9 mouse cellular contexts compared by ENCODE assay signal in genomic region chr2:164454846-164455245, GRCm38 (mm10). TPM values are rescaled to one million over a fixed set of nuclear protein-coding genes. Genes with fewer than 3 reads are reported as not detected.
A peak's percentile ranks its signal among the peaks of the same experiment; 100 is the strongest.
DNase-seq lines count a peak whose midpoint lies in the region; ATAC-seq and TF ChIP-seq lines count a peak whose summit lies in the region.
"Had no signal": no experiment of that assay in that cellular context is flagged by ENCODE, and none has a peak within 500 bp of the region (broad histone marks: within the 10 kb centered on the region; RNA-seq: fewer than 3 reads in every experiment).

No protein-coding gene starts in this region.

- H3K4me2 ChIP-seq in heart, embryonic 11.5 days, result no peak overlapping the region
- H3K4me2 ChIP-seq in intestine, postnatal 0 days (replicated peaks; ENCODE audit: low read depth), result 0 out of 2 replicates have a peak overlapping the region, but pooled peaks have one; percentile 3
- H3K4me2 ChIP-seq in limb, embryonic 15.5 days, result no peak overlapping the region
- no peak overlapping the region for H3K4me2 ChIP-seq in hindbrain, postnatal 0 days (ENCODE audit: low read depth, low read length)

- H3K4me1 ChIP-seq in heart, embryonic 11.5 days (ENCODE audit: control insufficient read depth, insufficient read depth, low read length), result peaks cover 21% of the 10 kb centered on the region
- peaks cover 16% of the 10 kb centered on the region; the same call in 1 of the 2 replicates for H3K4me1 ChIP-seq in intestine, postnatal 0 days (replicated peaks; ENCODE audit: control insufficient read depth, insufficient read depth, low read length)
- H3K4me1 ChIP-seq in limb, embryonic 15.5 days, result peaks cover 40% of the 10 kb centered on the region
- no peaks in the 10 kb centered on the region; the same call in 1 of the 2 replicates for H3K4me1 ChIP-seq in hindbrain, postnatal 0 days (ENCODE audit: insufficient read depth, low read length)

- no peak overlapping the region for H3K4me3 ChIP-seq in heart, embryonic 11.5 days (ENCODE audit: low read depth, low read length)
- no peak overlapping the region for H3K4me3 ChIP-seq in intestine, postnatal 0 days (ENCODE audit: low read depth, low read length)
- H3K4me3 ChIP-seq in limb, embryonic 15.5 days, result no peak overlapping the region
- H3K4me3 ChIP-seq in hindbrain, postnatal 0 days (ENCODE audit: low read length), result no peak overlapping the region

- H3K9ac ChIP-seq in heart, embryonic 11.5 days (ENCODE audit: low read depth, low read length), result no peak overlapping the region
- no peak overlapping the region for H3K9ac ChIP-seq in intestine, postnatal 0 days (ENCODE audit: low read depth, low read length)
- H3K9ac ChIP-seq in limb, embryonic 15.5 days, result no peak overlapping the region
- H3K9ac ChIP-seq in hindbrain, postnatal 0 days (replicated peaks; ENCODE audit: low read length), result no peak overlapping the region

- H3K9me3 ChIP-seq in heart, embryonic 11.5 days (replicated peaks; ENCODE audit: control insufficient read depth, low read length), result no peaks in the 10 kb centered on the region
- no peaks in the 10 kb centered on the region for H3K9me3 ChIP-seq in intestine, postnatal 0 days (ENCODE audit: control insufficient read depth)
- H3K9me3 ChIP-seq in limb, embryonic 15.5 days, result no peaks in the 10 kb centered on the region
- H3K9me3 ChIP-seq in hindbrain, postnatal 0 days (ENCODE audit: low read length), result no peaks in the 10 kb centered on the region

- TF ChIP-seq CTCF in intestine, postnatal 0 days (IDR thresholded peaks at IDR 0.05; ENCODE audit: low read depth), result no peak
- TF ChIP-seq CTCF in hindbrain, postnatal 0 days (IDR thresholded peaks at IDR 0.05; ENCODE audit: low read depth), result no peak

- peak; percentile 99 for DNase-seq in heart, adult 11 months
- peak; percentile 45 to 57 for DNase-seq in frontal cortex, postnatal 10 days (ENCODE audit: low spot score in 2 of 2)
- peak; percentile 79 to 90 for DNase-seq in right cerebral cortex, postnatal 36 days (ENCODE audit: low spot score in 2 of 2)
- DNase-seq in embryo, embryonic 10 days (ENCODE audit: low spot score), result no peak
- no peak for DNase-seq in hindbrain, postnatal 0 days (ENCODE audit: low spot score)

- no peaks in the 10 kb centered on the region for H3K27me3 ChIP-seq in heart, embryonic 11.5 days (ENCODE audit: control insufficient read depth, insufficient read depth, low read length)
- H3K27me3 ChIP-seq in intestine, postnatal 0 days (replicated peaks; ENCODE audit: control insufficient read depth, insufficient read depth, low read length), result no peaks in the 10 kb centered on the region
- no peaks in the 10 kb centered on the region for H3K27me3 ChIP-seq in limb, embryonic 15.5 days
- no peaks in the 10 kb centered on the region for H3K27me3 ChIP-seq in hindbrain, postnatal 0 days (ENCODE audit: insufficient read depth, low read length)

- ATAC-seq in heart, embryonic 11.5 days (replicated peaks; ENCODE audit: insufficient number of reproducible peaks, low FRiP score, low TSS enrichment), result no peak
- ATAC-seq in intestine, postnatal 0 days, result no peak
- ATAC-seq in limb, embryonic 15.5 days (ENCODE audit: insufficient number of reproducible peaks, low FRiP score, low TSS enrichment, low read depth), result no peak
- ATAC-seq in hindbrain, postnatal 0 days, result no peak

- no peaks in the 10 kb centered on the region for H3K36me3 ChIP-seq in heart, embryonic 11.5 days (ENCODE audit: control insufficient read depth, insufficient read depth, low read length)
- no peaks in the 10 kb centered on the region for H3K36me3 ChIP-seq in intestine, postnatal 0 days (ENCODE audit: control insufficient read depth, insufficient read depth)
- no peaks in the 10 kb centered on the region for H3K36me3 ChIP-seq in limb, embryonic 15.5 days
- no peaks in the 10 kb centered on the region for H3K36me3 ChIP-seq in hindbrain, postnatal 0 days (ENCODE audit: insufficient read depth, low read length)

- H3K27ac ChIP-seq in heart, embryonic 11.5 days (ENCODE audit: low read depth, low read length), result no peak overlapping the region
- H3K27ac ChIP-seq in intestine, postnatal 0 days (ENCODE audit: low read depth, low read length), result peak overlapping the region; percentile 64; the same call in 1 of the 2 replicates
- 0 out of 2 replicates have a peak overlapping the region, but pooled peaks have one; percentile 18 for H3K27ac ChIP-seq in limb, embryonic 15.5 days
- H3K27ac ChIP-seq in hindbrain, postnatal 0 days, result no peak overlapping the region

- WGBS in heart, embryonic 11.5 days (ENCODE audit: insufficient replicate concordance), result 64% methylated on average over 10 of the region's 10 CpGs
- 30% methylated on average over 10 of the region's 10 CpGs for WGBS in intestine, postnatal 0 days
- WGBS in limb, embryonic 15.5 days, result 47% methylated on average over 10 of the region's 10 CpGs
- WGBS in hindbrain, postnatal 0 days, result 65% methylated on average over 10 of the region's 10 CpGs

RNA-seq across cellular contexts. Expression of gene Sys1, which starts 1.9 kb away (rescaled TPM):
- 37.0 and 42.3 TPM in 2 replicates for polyA plus RNA-seq in heart, embryonic 11.5 days (2014; fragmentation: Nextera tagmentation; extraction: Ambion mirVana)
- polyA plus RNA-seq in intestine, postnatal 0 days (2015; fragmentation: Nextera tagmentation; extraction: Ambion mirVana), result 58.7 and 62.3 TPM in 2 replicates
- 54.5 and 61.2 TPM in 2 replicates for polyA plus RNA-seq in limb, embryonic 15.5 days (2015; fragmentation: Nextera tagmentation; extraction: Ambion mirVana)
- total RNA-seq in hindbrain, postnatal 0 days (2014; rRNA removed), result 165 and 315 TPM in 2 replicates
- 108 and 113 TPM in 2 replicates for polyA plus RNA-seq in hindbrain, postnatal 0 days (2015; fragmentation: Nextera tagmentation; extraction: Ambion mirVana)

RNA-seq across cellular contexts. Expression of gene Gm20458, which starts 5.9 kb away (rescaled TPM):
- 4.8 and 8.4 TPM in 2 replicates for polyA plus RNA-seq in heart, embryonic 11.5 days (2014; fragmentation: Nextera tagmentation; extraction: Ambion mirVana)
- polyA plus RNA-seq in intestine, postnatal 0 days (2015; fragmentation: Nextera tagmentation; extraction: Ambion mirVana), result 21.4 and 29.1 TPM in 2 replicates
- polyA plus RNA-seq in limb, embryonic 15.5 days (2015; fragmentation: Nextera tagmentation; extraction: Ambion mirVana), result 11.0 and 12.2 TPM in 2 replicates
- 34.4 and 36.9 TPM in 2 replicates for total RNA-seq in hindbrain, postnatal 0 days (2014; rRNA removed)
- 9.6 and 10.8 TPM in 2 replicates for polyA plus RNA-seq in hindbrain, postnatal 0 days (2015; fragmentation: Nextera tagmentation; extraction: Ambion mirVana)

RNA-seq across cellular contexts. Expression of gene Sdc4, which starts 11.2 kb away (rescaled TPM):
- 33.9 and 34.6 TPM in 2 replicates for polyA plus RNA-seq in heart, embryonic 11.5 days (2014; fragmentation: Nextera tagmentation; extraction: Ambion mirVana)
- 92.0 and 103 TPM in 2 replicates for polyA plus RNA-seq in intestine, postnatal 0 days (2015; fragmentation: Nextera tagmentation; extraction: Ambion mirVana)
- polyA plus RNA-seq in limb, embryonic 15.5 days (2015; fragmentation: Nextera tagmentation; extraction: Ambion mirVana), result 107 and 110 TPM in 2 replicates
- total RNA-seq in hindbrain, postnatal 0 days (2014; rRNA removed), result 31.1 and 34.1 TPM in 2 replicates
- 36.7 and 39.5 TPM in 2 replicates for polyA plus RNA-seq in hindbrain, postnatal 0 days (2015; fragmentation: Nextera tagmentation; extraction: Ambion mirVana)

RNA-seq across cellular contexts. Expression of gene Trp53tg5, which starts 18.7 kb away (rescaled TPM):
- not detected in 2 replicates for polyA plus RNA-seq in heart, embryonic 11.5 days (2014; fragmentation: Nextera tagmentation; extraction: Ambion mirVana)
- polyA plus RNA-seq in intestine, postnatal 0 days (2015; fragmentation: Nextera tagmentation; extraction: Ambion mirVana), result not detected in 2 replicates
- not detected in 2 replicates for polyA plus RNA-seq in limb, embryonic 15.5 days (2015; fragmentation: Nextera tagmentation; extraction: Ambion mirVana)
- total RNA-seq in hindbrain, postnatal 0 days (2014; rRNA removed), result not detected in 2 replicates
- polyA plus RNA-seq in hindbrain, postnatal 0 days (2015; fragmentation: Nextera tagmentation; extraction: Ambion mirVana), result not detected in 2 replicates
- polyA plus RNA-seq: embryonic facial prominence, embryonic 11.5 days had no signal

RNA-seq across cellular contexts. Expression of gene Dbndd2, which starts 31.1 kb away (rescaled TPM):
- polyA plus RNA-seq in heart, embryonic 11.5 days (2014; fragmentation: Nextera tagmentation; extraction: Ambion mirVana), result 16.5 and 21.9 TPM in 2 replicates
- 15.9 and 18.8 TPM in 2 replicates for polyA plus RNA-seq in intestine, postnatal 0 days (2015; fragmentation: Nextera tagmentation; extraction: Ambion mirVana)
- polyA plus RNA-seq in limb, embryonic 15.5 days (2015; fragmentation: Nextera tagmentation; extraction: Ambion mirVana), result 6.3 and 6.9 TPM in 2 replicates
- total RNA-seq in hindbrain, postnatal 0 days (2014; rRNA removed), result 29.5 and 30.9 TPM in 2 replicates
- 37.2 and 38.0 TPM in 2 replicates for polyA plus RNA-seq in hindbrain, postnatal 0 days (2015; fragmentation: Nextera tagmentation; extraction: Ambion mirVana)

Comparison
In these comparisons a context has a peak if more than half of its experiments do, and no peak if none do; other contexts are left out.
1. DNase-seq: peak in heart, adult 11 months (single experiment), frontal cortex, postnatal 10 days (2 of 2) and right cerebral cortex, postnatal 36 days (2 of 2); none in embryo, embryonic 10 days (single experiment) and hindbrain, postnatal 0 days (single experiment).
2. H3K27ac ChIP-seq: peak in intestine, postnatal 0 days (single experiment) and limb, embryonic 15.5 days (single experiment); none in heart, embryonic 11.5 days (single experiment) and hindbrain, postnatal 0 days (single experiment).